Mouse (Mus musculus) c-Kit-positive CD71-positive TER-119-positive erythroid progenitor cells, embryonic 14.5 days (primary cell): ENCODE measurements at regions not wholly inside any gene's neighbourhood (a gene's known extent, or its start where the extent isn't known, plus 50 kb on each side); places are given as distances from the start of the nearest gene placed in this dataset.
"Not testable (repeated sequence)": the region's sequence is repeated elsewhere in the genome, so short reads cannot be mapped to it uniquely, and the experiment has no call there.

Experiments
- DNase-seq: peaks from one replicate; pipeline ENCODE4 v3.0.0-alpha.2; 2013; ENCODE audit warnings: low spot score

DNA sequence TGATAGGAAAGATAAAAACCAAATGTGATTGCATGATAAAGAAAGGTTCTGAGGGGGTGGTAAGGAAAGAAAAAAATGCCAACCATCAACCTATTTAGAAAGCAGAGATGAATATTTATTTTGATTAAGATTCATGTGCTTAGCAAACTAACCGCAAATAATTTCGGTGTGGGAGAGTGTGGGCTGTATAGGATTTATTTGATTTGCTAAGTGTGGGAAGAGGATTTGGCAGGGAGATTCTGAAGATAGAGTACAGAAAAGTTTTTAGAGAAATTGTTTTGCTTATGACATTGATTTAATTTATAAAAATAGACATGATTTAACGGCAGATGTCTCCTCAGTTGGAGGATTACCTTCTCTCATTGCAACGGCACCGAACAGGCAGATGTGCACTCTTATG is 250.3 kb downstream of the Pros1 start:
- no peak for DNase-seq

DNA sequence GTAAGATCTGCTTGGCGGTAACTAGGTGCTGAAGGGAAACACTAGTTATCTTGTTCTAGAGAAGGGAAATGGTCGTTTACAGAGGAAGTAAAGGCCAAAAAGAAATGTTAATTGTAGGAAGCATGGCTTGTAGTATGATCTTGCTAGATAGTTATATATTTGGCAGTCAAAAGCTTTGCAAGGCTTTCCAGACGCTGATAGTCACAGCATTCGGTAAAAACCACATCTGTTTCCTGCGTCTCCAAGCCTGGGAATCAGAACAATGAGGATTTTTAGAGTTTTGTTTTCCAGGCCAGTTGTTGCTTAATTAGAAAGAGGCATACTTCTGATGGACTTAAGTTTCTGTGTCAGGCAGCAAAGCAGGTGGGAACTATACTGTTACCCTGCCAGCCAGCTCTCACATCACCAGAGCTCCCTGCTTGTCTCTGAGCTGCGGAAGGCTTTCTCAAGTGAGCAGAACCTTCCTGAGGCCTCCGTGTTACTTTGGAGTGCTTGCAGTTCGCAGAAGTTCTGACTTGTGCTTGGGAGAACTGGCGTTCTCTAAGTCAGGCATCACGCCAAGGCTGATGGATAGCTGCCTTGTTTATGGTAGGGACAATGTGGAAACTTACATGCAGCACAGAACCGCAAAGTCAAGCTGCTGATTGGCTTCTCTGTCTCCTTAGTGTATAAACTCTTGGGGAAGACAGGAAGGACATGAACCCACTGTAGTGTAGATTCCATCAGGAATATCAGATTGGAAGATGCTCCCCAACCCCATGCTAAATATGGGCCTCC is 251.0 kb downstream of the Pros1 start:
- DNase-seq, result no peak

DNA sequence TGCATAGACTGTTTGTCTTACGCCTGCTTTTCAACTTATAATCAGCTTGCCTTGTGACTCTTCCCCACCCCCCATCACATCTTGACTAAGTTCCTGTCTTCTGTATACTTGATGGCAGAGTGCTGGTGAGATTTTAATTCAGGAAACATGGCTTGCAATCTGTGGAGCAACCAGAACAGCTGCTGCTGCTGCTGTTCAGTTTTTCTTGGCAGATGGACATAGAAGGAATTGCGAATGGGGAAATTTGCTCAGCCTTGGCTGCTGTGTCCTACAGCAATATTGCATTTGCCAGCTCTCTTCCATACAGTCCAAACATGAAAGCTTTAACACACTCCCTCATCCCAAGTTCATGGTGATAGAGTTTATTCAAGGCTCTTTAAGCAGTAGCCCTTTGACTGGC is 262.3 kb downstream of the Pros1 start:
- no peak for DNase-seq

DNA sequence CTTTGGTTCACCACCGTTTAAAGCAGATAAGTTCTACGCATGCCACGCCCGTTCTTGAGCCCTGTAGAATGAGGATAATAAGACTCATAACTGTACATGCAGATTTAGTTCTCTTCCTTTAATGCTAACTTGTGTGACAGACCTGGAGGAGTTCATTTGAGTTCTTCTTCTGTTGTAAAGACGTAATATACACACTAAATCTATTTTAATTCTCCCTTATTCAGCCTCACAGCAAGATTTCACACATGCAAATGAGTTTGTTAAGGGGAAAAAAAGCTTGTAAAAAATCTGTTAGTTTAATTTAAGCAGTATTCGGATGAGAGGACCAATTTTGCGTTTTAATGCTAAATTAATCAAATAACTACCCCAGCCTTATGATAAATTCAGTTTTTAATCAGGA is 264.6 kb downstream of the Pros1 start:
- no peak for DNase-seq

DNA sequence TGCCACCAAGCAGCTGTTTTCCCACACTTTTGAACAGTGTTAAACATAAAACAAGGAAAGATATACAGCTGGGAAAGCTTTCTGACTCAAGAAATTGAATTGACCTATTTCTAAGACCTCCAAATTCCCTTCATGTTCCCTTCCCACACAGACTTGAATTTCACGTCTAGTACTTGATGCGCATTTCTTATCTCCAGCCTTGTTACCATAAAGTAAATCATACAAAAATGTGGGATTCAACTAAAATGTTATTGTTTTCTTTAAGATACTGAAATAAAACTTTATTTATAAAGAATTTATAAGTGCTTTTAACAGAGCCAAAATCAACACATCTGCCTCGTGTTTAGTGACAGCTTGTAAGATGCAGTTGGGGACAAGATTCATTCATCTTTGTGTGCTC is 289.7 kb downstream of the Pros1 start:
- DNase-seq, result no peak

DNA sequence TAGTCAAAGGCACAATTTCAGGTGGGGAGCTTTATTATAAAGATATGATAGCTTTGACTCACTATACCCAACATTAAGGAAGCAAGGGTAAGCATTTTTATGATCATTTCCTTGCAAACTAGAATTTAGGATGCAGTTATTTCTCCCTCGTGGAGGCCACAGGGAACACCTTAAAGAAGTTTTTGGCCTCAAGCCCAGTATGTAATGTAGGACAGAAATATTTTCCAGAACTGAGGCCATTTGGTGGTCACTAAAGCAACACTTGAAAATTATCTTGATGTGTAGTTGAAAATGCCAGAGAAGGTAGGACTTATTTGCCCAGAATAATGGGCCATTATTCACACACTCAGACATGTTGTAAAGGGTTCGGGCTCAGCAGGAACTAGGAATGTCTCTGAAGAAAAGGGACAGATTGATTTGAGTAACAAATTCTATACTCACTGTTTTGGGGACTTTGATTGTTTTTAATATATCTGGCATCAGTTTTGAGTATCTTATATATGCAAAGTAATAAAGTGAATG is 301.3 kb downstream of the Pros1 start:
- no peak for DNase-seq

DNA sequence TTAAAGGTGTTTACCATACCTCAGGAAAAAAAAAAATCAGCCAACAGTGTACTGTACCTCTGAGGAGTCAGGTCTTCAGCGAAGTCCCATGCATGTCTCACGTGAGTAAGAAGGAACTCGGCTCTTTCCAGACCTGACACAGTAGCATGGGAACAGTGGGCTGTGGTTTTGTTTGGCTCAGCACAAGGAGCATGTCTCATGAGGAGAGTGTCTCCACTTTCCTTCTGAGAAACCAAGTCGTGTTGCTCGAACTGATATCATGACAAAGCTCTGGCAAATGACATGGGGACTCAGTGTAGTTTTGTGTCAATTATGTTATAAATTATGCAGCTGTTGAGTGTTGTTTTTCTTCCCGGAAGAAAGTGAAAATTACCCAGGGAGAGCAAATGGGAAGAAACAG is 316.0 kb downstream of the Pros1 start:
- no peak for DNase-seq

DNA sequence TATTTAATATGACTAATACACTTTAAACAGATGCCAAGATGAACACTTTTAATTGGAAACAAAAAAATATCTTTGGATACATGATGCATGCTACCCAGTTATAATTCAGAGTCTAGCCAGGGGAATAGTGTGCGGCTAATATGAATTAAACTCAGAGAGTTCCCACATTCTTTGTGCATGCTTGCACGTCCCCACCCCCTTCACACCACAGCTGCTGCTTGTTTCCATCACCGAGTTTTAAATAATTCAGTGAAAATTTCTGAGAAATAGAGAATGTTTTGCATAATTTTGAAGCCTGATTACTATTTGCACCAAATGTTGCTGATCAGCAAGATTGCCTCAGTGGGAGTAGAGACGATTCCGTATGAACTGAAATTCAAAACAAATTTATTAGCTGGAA is 325.1 kb downstream of the Pros1 start:
- no peak for DNase-seq

DNA sequence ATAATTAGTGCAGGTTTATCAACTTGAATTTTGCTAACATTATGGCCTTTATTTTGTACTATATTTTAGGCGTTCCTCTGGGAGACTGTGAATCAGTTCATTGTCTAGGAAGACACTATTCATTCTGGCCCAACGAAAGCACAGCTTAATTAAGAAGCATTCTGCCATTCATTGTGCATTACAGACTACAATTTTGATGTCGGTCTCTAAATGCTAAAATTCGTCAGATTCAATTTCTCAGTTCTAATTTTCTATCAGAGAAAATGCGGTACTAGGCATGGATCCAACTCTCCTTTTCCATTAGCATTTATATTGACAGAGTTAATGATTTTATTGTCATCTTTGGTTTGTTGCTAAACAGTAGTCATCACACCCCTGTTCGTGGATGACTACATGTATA is 337.1 kb downstream of the Pros1 start:
- no peak for DNase-seq

DNA sequence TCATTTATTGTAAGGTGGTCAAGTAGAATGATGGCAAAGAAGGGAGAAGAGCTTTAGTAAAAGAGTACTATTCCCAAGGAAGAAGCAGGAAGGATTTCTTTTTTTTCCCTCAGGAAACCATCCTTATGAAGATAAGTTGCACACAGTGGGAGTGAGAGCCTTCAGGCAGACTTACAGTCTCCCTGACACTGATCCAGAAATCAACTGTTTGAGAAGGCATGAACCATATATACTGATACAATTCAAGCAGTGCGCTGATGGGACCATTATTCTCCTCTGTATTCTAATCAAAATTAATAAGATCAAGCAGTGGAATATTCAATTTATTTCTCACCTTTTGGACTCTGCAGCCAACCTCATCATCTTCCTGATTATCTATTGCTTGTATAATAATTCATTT is 337.5 kb downstream of the Pros1 start:
- DNase-seq, result no peak

DNA sequence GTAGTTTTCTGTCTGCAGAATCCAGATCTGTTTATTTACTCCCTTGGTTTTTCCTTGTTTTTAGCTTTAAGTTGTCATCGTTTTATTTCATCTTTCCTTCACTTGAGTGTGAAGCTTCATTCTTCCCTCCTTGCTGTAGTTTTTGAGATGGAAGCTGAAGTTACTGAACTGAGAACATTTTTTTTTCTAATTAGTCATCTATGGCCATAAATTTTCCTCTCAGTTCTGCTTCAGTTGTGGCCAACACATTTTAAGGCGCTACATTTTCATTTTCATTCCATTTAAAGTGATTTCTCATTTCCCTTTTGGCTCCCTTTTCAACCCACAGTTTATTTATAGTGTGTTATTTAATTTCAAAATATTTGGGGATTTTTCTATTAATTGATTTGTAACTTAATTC is 340.5 kb downstream of the Pros1 start:
- no peak for DNase-seq

DNA sequence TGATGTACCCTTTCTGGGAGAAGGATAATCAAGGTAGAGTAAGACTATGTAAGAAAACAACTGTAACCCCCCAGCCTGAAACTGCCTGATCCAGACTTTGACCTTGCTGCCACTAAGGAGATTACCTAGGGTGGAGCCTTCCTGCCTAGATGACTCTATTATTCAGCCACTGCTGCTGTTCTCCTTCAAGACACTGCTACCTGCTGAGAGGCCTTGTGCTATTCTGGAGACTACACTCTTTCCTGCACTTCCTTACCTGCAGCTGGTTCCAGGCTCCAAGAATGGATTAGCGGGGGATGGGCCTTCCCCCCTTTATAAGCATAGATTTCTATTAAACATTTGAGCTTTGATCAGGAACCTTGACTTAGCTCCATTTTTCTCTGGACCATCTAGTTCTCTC is 359.4 kb downstream of the Pros1 start:
- DNase-seq, result not testable (repeated sequence)

DNA sequence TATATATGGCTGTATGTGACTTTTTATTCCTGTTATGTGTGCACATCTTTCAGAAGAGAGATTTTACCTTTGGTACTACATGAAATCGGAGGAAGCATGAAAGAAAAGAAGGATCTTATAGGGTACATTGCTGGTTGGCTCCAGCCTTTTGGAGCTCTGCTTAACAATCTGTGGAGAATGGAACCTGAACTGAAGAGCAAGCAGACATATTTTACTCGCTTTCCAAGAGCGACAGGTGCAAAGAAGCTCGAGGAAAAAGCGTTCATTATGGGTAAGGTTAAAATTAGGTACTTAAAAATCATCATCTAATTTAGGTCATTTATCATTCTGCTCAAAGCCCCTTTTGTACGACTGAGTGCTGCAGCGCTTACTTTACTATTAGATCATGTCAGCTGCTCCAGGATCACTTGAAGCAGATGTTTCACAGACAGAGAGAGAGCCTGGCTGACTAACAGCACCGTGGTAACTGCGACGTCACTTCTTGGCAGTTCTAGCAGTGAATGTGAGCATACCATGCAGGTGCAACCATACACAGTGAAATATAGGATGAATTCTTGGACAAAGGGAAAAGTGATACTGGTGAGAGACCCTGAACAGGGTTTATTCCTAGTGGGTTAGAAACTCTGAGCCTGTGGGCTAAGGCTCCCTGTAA is 366.2 kb downstream of the Pros1 start:
- DNase-seq, result no peak

DNA sequence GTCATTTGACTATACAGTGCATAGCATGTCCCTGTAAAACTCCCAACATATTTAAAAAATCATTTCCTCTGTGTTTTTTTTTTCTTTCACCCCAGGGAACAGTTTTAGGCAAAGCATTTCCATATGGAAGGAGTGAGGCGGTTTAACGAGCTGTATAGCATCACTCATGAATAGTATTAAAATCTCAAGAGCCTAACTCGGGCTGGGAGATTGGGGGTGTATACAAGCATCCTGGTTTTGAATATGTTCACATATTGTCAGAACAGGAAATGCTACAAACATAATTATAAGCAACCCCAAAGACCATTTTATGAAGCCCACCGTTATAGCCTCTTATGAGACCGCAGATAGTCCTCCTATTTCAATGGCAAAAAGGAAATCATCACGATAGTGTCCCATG is 370.5 kb downstream of the Pros1 start:
- DNase-seq, result no peak

DNA sequence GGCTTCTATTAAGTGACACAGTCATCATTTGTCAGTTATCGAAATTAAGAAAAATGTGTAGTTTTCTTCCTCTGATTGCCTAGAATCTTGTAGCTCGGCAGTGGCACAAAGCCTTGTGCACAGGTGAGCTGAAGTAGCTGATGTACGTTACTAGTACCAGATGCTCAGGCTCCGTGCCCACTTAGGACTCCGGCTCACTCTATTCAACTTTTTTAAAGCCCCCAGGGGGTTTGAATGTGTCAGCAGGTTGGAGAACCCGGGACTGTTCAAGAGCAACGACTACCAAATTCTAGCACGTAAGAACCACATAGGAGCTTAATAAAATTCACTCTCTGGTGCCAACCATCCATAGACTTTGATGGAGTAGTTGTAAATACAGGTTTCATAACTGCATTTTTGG is 371.0 kb downstream of the Pros1 start:
- DNase-seq, result no peak

DNA sequence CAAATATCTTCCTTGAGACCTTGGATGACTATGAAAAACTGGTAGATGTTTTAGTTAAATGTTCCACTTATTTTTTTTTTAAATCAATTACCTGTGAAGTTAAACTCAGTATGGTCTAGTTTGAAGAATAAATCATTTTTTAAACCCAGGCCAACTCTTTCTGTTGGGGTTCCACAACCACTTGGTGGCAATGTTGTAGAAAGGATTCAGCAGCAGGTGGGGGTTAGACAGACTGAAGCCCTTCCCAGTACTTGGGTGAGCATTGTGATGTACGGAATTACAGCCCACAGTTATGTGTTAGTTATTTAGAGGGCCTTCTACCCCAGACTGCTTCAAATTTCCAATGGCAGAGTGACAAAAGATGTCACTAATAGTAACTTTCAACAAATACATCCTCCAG is 375.0 kb downstream of the Pros1 start:
- no peak for DNase-seq

DNA sequence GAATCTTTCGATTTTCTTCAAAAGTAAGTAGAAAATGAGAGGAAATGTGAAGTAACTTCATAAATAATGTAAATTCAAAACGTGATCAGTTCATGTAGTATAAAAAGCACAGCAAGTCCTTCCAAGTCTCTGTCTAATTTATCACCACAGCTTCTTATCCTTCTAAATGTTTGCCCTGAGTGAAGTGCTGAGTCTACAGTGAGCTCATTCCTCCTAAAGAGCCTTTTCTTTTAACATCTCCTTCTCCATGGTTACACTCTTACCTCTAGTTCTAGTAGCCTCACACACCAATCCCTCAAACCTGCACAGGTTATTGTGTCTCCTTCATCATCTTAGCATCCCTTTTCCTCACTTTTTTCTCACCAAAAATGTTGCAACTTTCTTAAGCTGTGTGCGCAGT is 375.5 kb downstream of the Pros1 start:
- no peak for DNase-seq

DNA sequence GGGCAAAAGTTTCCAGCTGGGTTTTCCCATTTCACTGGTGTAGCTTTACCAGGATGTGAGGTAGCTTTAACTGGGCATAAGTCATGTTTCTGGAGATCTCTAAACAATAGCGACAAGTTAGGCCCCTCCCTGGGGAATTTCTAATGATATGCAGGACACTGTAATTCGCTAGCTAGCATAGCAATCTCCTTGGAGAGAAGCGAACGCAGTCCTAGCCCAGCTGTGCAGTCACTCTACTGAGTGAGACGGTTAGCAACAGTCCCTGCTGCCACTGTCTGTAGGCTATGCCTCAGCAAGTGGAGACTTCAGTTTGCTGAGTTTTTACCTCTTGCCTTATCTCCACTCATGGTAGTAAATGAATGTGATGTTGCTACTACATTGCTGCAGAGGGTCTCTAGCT is 416.1 kb downstream of the Pros1 start:
- DNase-seq, result no peak

DNA sequence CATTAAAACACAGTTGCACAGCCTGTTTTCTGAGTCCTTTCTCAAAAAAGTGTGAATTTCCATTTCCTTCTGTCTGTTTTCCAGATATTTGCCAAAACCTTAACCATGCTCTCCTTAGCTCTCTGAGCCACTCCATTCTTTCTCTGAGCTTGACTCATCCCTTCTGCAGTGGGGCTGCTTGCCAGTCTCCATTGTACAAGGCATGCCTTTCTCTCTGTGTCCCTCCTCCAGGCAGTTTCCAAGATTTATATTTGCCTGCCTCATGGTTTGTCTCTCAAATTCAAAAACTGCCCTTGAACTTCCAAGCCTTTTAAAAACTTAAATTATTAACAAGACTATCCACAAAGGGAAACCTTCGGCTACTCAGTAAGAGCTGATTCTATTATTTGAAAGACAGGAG is 423.4 kb downstream of the Pros1 start:
- DNase-seq, result no peak

DNA sequence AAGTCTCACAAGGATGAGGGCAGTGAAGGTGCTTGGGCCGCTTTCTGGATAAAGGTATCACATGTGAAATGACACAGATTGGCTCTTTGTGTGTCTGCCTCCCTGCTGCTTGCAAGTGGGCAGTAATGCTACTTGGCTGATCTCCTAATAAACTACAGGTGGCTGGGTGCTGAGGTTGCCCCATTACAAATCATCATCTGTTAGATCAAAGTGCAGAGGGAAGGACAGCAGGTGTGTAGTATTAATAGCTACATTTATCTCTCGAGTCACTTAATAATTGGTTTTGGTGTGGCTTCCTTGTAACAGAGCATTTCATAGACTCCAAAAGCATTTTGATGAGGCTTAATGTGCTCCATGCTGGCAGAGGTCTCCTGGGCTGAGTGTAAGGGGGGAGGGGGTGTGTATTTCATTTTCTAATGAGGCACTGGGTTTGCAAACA is 424.2 kb downstream of the Pros1 start:
- DNase-seq, result no peak

DNA sequence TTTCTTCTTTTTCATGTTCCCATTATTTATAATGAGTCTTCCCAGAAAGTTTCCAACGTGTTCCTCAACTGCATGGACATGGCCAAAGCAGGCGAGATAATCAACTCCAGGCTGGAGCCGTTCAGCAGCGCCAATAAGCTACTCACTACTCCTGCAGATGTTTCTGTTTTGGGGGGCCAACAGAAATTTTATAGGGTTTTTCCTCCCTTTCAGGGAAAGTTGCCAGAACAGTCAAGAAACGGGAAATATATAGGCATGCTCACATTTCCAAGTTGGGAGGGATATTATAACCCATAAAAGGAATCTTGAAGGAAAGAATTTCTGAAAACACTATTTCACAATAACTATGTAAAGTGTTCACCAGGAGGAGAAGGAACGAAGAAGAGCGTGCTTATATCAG is 433.5 kb downstream of the Pros1 start:
- no peak for DNase-seq

DNA sequence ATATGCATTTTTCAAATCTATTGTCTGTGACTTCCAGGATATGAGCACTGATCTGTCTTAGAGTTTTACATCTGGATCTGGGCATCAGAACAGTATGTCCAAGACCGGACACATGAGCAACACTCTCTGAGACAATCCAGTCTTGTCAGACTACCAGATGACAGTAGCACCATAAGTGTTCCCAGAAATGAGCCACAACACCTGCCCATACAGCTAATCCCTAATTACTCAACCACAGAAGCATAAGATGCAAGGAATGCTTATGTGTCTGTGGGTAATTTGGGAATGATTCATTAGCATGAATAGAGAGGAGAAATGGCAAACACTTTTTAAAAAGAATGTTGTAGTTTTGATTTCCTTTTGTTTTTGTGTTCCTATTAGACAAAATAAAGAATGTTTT is 457.6 kb downstream of the Pros1 start:
- DNase-seq, result no peak

DNA sequence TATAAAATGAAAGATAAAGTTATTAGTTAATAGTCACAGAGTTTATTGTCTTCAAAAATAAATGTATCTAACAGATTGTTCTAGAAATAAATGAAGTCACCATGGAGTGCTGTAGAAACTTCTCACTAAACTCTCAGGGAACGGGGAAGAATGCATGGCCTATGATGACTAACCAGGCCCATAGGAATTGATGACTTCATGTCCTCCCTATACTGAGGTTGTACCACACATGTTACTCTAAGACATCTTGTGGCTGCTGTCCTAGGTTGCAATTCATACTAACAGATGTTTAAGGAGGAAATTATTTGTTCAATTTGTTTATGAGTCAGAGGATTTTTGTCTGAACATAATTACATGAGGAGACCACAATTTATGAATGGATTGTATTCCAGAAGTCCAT is 459.4 kb downstream of the Pros1 start:
- no peak for DNase-seq

DNA sequence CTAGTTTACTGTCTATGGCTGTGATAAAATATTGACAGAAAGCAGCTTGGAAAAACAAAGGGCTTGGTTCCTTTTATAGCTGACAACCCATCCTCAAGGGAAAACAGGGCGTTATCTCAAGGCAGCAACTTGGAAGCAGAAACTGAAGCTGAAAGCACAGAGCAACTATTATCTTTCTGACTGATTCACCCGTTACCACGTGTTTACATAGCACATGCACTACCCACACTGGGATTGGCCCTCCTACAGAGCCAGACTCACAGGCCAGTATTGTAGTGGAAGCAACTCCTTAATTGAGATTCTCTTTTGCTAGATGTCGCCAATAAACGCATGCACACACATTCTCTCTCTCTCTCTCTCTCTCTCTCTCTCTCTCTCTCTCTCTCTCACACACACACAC is 465.5 kb downstream of the Pros1 start:
- no peak for DNase-seq
